Mouse (Mus musculus) lung, adult 2 months (tissue): ENCODE results near the gene Cdv3.

Experiments used
- CTCF ChIP-seq: fragments of 200-500 bp; IDR thresholded peaks from 2 replicates; pipeline ENCODE4 v1.5.1; 2011; ENCODE audit warnings: mild to moderate bottlenecking, low read length, control low read depth; ENCODE audit not compliant: insufficient read depth
- POLR2A ChIP-seq: fragments of 200-500 bp; IDR thresholded peaks from 2 replicates; pipeline ENCODE4 v1.6.1; 2011; ENCODE audit warnings: low read depth, mild to moderate bottlenecking, control low read depth, low read length, borderline replicate concordance; ENCODE audit errors: extremely low read depth

GRCm38 (mm10) chr9:103376346-103377320, 11.0 kb upstream of the Cdv3 start:
- no peak for TF ChIP-seq POLR2A
- TF ChIP-seq CTCF, result no peak
